Mouse (Mus musculus): ENCODE measurements around the gene Wdfy1. TPM values are rescaled to one million over a fixed set of nuclear protein-coding genes. Genes with fewer than 3 reads are reported as not detected.

Gene Wdfy1
- total RNA-seq, 2 experiments from 2014 or later, result 37.7 to 42.9 TPM

- intact Hi-C loops (cut with DNase I), result loop anchor here (5.0 kb wide), 1 partner anchor 60 kb away; no protein-coding TSS in a partner anchor
- no peak for DNase-seq (ENCODE audit: low spot score in 2 of 2)
These were observed 14.0 kb downstream of the Wdfy1 start for GRCm38 (mm10) chr1:79761917-79762271.

DNA sequence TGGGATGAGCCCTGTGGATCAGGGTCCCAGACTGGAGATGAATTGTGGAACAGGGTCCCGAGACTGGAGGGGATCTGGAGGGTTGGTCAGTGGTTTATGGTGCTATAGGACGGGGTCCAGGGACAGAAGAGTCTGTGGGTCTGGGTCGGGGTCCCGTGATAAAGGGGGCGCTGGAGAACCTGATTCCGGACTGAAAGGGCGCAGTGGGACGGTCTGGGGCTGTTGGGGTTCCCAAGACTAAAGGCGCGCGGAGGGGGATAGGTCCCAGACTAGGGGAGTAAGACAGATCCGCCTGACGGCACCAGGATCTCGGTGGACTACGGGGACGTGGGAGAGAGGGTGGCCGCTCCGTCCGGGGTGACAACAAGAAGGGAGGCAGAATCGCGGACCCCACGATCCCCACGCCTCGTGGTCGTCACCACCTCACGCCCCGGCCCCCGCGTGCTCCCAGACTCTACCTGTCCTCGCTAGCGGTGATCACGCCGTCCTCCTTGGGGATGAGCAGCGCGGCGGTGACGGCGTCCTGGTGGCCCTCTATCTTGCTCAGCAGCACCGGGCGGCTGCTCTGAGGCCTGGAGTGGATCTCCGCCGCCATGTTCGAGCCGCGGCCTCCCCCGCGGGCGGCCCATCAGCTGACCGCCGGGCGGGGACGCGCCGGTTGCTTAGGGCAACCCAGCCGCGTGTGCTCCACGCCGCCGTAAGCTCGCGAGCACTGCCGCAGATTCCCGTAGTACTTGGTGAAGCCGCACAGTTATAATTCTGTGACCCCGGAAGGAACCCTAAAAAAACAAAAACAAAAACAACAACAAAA lies 14.6 kb downstream of the Wdfy1 start:
- intact Hi-C loops (cut with DNase I), result loop anchor here (5.0 kb wide), 1 partner anchor 59 kb away; no protein-coding TSS in a partner anchor
- DNase-seq (ENCODE audit: low spot score in 2 of 2), result peak; percentile 85 to 87

DNA sequence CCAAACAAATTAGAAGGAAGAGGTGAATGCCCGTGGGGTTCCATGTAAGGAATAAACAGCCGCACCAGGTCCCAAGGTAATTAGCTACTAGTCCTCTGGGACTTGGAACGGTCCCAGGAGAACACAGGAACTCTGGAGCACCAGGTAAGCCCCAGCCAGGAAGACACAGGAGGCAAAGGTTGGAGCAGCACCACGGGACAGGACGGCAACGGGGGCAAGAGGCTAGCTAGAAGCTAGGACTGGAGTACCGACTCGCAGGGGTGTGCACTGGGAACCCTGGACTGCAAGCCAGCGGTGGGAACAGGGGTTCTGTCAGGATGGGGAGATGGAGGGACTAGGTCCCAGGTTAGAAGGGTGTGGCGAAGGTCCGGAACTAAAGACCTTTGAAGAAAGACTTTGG lies 15.3 kb downstream of the Wdfy1 start:
- intact Hi-C loops (cut with DNase I), result loop anchor here (5.0 kb wide), 1 partner anchor 58 kb away; no protein-coding TSS in a partner anchor
- DNase-seq (ENCODE audit: low spot score in 2 of 2), result no peak

DNA sequence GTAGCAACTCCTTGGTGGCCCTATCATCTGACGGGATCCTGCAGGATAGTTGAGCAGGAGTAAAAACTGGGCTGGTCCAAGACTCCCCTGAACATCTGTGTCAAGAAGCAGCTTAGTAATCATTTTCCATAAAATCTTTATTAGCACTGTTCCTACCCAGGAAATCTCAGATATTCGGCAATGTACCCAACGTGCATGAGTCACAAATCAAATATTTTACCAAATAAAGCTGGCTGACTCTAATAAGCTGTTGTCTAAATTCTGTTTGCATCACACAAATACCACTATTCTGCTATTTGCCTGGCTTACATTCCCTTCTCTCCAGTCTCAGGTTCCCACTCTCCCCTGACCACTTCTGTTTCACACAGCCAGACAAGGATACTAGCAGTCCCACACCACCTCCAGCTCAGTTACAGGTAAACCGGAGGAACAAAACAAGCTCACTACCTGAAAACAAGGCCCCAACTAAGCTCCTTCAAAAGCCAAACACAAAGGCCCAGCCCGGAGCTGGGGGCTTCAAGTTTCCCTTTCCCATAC lies 16.4 kb downstream of the Wdfy1 start:
- intact Hi-C loops (cut with DNase I), result no loop called here
- no peak for DNase-seq (ENCODE audit: low spot score in 2 of 2)

- intact Hi-C loops (cut with DNase I), result no loop called here
- DNase-seq (ENCODE audit: low spot score in 2 of 2), result no peak
These were observed 16.9 kb downstream of the Wdfy1 start for GRCm38 (mm10) chr1:79759006-79759405.

GRCm38 (mm10) chr1:79757597-79757996 lies 18.3 kb downstream of the Wdfy1 start:
- intact Hi-C loops (cut with DNase I), result no loop called here

GRCm38 (mm10) chr1:79757161-79757560 lies 18.8 kb downstream of the Wdfy1 start:
- no peak for DNase-seq (ENCODE audit: low spot score in 2 of 2)
- intact Hi-C loops (cut with DNase I), result no loop called here

More at GRCm38 (mm10) chr1:79757597-79757996, 18.3 kb downstream of the Wdfy1 start:
- no peak for DNase-seq (ENCODE audit: low spot score in 2 of 2)

DNA sequence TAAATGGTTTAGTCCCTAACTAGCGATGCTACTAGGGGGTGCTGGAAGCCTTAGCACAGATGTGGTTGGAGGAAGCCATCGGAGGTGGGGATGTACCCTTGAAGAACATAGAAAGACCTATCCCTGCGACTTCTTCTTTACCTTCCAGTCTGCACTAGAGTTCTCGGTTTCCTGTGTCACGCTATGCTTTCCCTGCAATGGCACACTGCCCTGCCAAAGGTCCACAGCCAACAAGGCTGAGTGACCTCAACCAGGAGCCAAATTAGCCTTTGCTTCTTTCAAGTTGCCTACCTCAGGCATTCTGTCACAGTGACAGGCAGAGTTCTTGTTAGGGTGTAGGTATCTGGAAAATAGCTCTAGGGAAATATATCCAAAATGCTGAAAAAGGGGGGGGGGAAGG lies 19.5 kb downstream of the Wdfy1 start:
- intact Hi-C loops (cut with DNase I), result no loop called here
- no peak for DNase-seq (ENCODE audit: low spot score in 2 of 2)

GRCm38 (mm10) chr1:79755376-79755775 lies 20.6 kb downstream of the Wdfy1 start:
- intact Hi-C loops (cut with DNase I), result no loop called here
- DNase-seq (ENCODE audit: low spot score in 2 of 2), result no peak

DNA sequence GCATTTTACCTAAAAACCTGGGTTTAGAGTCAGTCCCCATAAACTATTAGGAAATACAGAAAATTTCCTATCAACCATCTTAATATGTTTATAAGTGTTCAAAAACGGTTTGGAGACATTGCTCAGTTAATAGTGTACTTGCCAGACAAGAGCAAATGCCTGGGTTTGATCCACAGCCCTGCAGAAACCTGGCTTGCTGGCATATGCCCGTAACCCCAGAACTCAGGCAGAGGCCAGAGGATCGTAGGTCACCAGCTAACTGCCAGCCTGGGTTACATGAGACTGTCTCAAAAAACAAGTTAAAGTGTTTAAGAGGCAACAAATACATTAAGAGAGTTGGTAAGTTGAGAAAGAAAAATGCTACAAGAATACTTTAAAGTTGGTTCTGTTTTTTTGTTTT lies 21.0 kb downstream of the Wdfy1 start:
- DNase-seq (ENCODE audit: low spot score in 2 of 2), result no peak
- intact Hi-C loops (cut with DNase I), result no loop called here

DNA sequence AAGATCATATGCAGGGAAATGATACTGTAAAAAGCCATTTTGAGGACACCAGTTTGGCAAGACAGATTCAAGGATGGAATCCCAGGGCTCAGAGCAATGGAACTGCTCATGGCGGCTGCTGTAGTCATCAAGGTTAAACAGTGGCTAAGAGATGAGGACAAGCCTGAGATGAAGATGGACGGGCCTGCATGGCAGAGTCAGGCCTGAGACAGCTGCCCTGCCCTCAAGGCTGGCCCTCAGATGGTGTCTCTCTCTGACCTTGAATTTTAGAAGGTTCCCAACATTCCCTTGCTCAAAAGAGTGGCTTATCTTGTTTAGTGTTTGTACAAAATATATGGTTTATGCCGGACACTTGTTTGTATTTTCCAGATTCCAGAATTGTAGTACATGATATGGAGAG lies 22.5 kb downstream of the Wdfy1 start:
- DNase-seq (ENCODE audit: low spot score in 2 of 2), result no peak
- intact Hi-C loops (cut with DNase I), result no loop called here

- DNase-seq (ENCODE audit: low spot score in 2 of 2), result no peak
- intact Hi-C loops (cut with DNase I), result no loop called here
These were observed 23.1 kb downstream of the Wdfy1 start for GRCm38 (mm10) chr1:79752714-79753340.

- intact Hi-C loops (cut with DNase I), result no loop called here
These were observed 23.8 kb downstream of the Wdfy1 start for GRCm38 (mm10) chr1:79752015-79752695.

GRCm38 (mm10) chr1:79751186-79751585 lies 24.8 kb downstream of the Wdfy1 start:
- no peak for DNase-seq (ENCODE audit: low spot score in 2 of 2)
- intact Hi-C loops (cut with DNase I), result no loop called here

More at GRCm38 (mm10) chr1:79752015-79752695, 23.8 kb downstream of the Wdfy1 start:
- no peak for DNase-seq (ENCODE audit: low spot score in 2 of 2)

DNA sequence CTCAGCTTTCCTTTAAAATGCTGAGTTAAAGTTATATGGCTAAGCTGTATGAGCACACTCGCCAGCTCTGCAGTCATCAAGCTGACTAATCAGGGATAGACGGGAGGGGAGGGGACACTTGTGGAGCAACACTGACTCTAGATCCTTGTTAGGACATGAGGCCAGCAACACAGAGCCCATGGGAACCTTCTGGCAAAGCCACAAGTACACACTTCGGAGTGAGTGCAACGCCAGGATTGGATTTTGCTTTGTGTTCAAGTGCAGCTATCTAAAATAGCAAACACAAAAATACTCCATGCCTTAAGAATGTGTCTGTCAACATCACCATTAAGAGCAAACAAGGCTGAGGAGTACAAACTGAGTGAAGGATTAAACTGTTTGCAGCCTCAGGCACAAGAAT lies 29.9 kb downstream of the Wdfy1 start:
- intact Hi-C loops (cut with DNase I), result no loop called here
- no peak for DNase-seq (ENCODE audit: low spot score in 2 of 2)

GRCm38 (mm10) chr1:79743385-79743784 lies 32.6 kb downstream of the Wdfy1 start:
- no peak for DNase-seq (ENCODE audit: low spot score in 2 of 2)
- intact Hi-C loops (cut with DNase I), result no loop called here

GRCm38 (mm10) chr1:79742949-79743348 lies 33.0 kb downstream of the Wdfy1 start:
- DNase-seq (ENCODE audit: low spot score in 2 of 2), result no peak
- intact Hi-C loops (cut with DNase I), result no loop called here

- intact Hi-C loops (cut with DNase I), result no loop called here
- no peak for DNase-seq (ENCODE audit: low spot score in 2 of 2)
These were observed 34.9 kb downstream of the Wdfy1 start for GRCm38 (mm10) chr1:79741002-79741401.

GRCm38 (mm10) chr1:79739726-79740125 lies 36.2 kb downstream of the Wdfy1 start:
- intact Hi-C loops (cut with DNase I), result no loop called here
- no peak for DNase-seq (ENCODE audit: low spot score in 2 of 2)

DNA sequence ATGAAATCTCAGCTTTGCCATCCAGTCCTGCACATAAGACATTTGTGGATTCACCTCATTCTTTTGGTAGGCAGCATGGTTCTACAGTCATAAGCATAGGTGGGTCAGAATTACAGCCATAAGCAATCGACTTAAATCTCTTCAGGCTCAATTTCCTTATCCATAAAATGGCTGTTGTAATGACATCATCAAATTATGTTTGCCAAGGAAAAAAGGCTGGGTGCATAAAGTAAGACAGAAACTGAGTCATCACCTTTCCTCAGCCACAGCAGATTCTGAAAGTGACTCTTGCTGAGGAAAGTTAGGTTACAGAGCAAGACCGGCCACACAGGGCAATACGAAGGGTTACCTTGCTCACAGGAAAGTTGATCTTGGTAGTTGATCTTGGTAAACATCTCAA lies 39.5 kb downstream of the Wdfy1 start:
- intact Hi-C loops (cut with DNase I), result no loop called here
- no peak for DNase-seq (ENCODE audit: low spot score in 2 of 2)

All from left cerebral cortex, postnatal 25 days (tissue).